Mouse (Mus musculus): ENCODE measurements around the gene Gm10721.
"Not testable (repeated sequence)": the region's sequence is repeated elsewhere in the genome, so short reads cannot be mapped to it uniquely, and the experiment has no call there.

DNA sequence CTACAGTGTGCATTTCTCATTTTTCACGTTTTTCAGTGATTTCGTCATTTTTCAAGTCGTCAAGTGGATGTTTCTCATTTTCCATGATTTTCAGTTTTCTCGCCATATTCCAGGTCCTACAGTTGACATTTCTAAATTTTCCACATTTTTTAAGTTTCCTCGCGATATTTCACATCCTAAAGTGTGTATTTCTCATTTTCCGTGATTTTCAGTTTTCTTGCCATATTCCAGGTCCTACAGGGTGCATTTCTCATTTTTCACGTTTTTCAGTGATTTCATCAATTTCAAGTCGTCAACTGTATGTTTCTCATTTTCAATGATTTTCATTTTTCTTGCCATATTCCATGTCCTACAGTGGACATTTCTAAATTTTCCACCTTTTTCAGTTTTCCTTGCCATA, 4.2 kb downstream of the Gm10721 start, which contains the start of gene Gm10719:
- TF ChIP-seq POLR2A (IDR thresholded peaks at IDR 0.05; ENCODE audit: borderline replicate concordance, extremely low read depth, low read depth, low read length); CTCF (IDR thresholded peaks at IDR 0.05; ENCODE audit: insufficient read depth, low read length): not testable (repeated sequence)
